Mouse (Mus musculus): ENCODE measurements at regions not wholly inside any gene's neighbourhood (a gene's known extent, or its start where the extent isn't known, plus 50 kb on each side); places are given as distances from the start of the nearest gene placed in this dataset.

GRCm38 (mm10) chr17:51683318-51683717, 149.8 kb downstream of the Satb1 start:
- Histone ChIP-seq H3K4me2 (replicated peaks; ENCODE audit: low read depth, low read length) (no peak overlapping the region), H3K4me3 (ENCODE audit: low read length) (no peak overlapping the region), H3K9ac (replicated peaks; ENCODE audit: low read length) (no peak overlapping the region), H3K36me3 (ENCODE audit: insufficient read depth, low read length) (no peaks in the 10 kb centered on the region), H3K4me1 (ENCODE audit: insufficient read depth, low read length) (no peaks in the 10 kb centered on the region), H3K27ac (ENCODE audit: low read length) (no peak overlapping the region), H3K9me3 (ENCODE audit: low read length) (no peaks in the 10 kb centered on the region), H3K27me3 (ENCODE audit: insufficient read depth, low read length) (no peaks in the 10 kb centered on the region)
- no peak for ATAC-seq (ENCODE audit: low FRiP score, low TSS enrichment)
- 92% methylated on average over 4 of the region's 4 CpGs for WGBS

GRCm38 (mm10) chr17:51682368-51682767, 150.7 kb downstream of the Satb1 start:
- Histone ChIP-seq H3K9ac (replicated peaks; ENCODE audit: low read length) (no peak overlapping the region), H3K36me3 (ENCODE audit: insufficient read depth, low read length) (no peaks in the 10 kb centered on the region), H3K27ac (ENCODE audit: low read length) (no peak overlapping the region), H3K4me1 (ENCODE audit: insufficient read depth, low read length) (no peaks in the 10 kb centered on the region), H3K9me3 (ENCODE audit: low read length) (no peaks in the 10 kb centered on the region), H3K4me3 (ENCODE audit: low read length) (no peak overlapping the region), H3K27me3 (ENCODE audit: insufficient read depth, low read length) (no peaks in the 10 kb centered on the region), H3K4me2 (replicated peaks; ENCODE audit: low read depth, low read length) (no peak overlapping the region)
- 89% methylated on average over 3 of the region's 3 CpGs for WGBS
- ATAC-seq (ENCODE audit: low FRiP score, low TSS enrichment), result no peak

- Histone ChIP-seq H3K9me3 (ENCODE audit: low read length) (no peaks in the 10 kb centered on the region), H3K4me1 (ENCODE audit: insufficient read depth, low read length) (no peaks in the 10 kb centered on the region), H3K9ac (replicated peaks; ENCODE audit: low read length) (no peak overlapping the region), H3K4me2 (replicated peaks; ENCODE audit: low read depth, low read length) (no peak overlapping the region), H3K27me3 (ENCODE audit: insufficient read depth, low read length) (no peaks in the 10 kb centered on the region), H3K36me3 (ENCODE audit: insufficient read depth, low read length) (no peaks in the 10 kb centered on the region), H3K4me3 (ENCODE audit: low read length) (no peak overlapping the region), H3K27ac (ENCODE audit: low read length) (no peak overlapping the region)
- no peak for ATAC-seq (ENCODE audit: low FRiP score, low TSS enrichment)
- WGBS, result 86% methylated on average over 8 of the region's 8 CpGs
Measured at GRCm38 (mm10) chr17:51677451-51677850, 155.6 kb downstream of the Satb1 start.

GRCm38 (mm10) chr17:51658408-51658807, 174.7 kb downstream of the Satb1 start:
- Histone ChIP-seq H3K27ac (ENCODE audit: low read length) (no peak overlapping the region), H3K4me3 (ENCODE audit: low read length) (no peak overlapping the region), H3K27me3 (ENCODE audit: insufficient read depth, low read length) (no peaks in the 10 kb centered on the region), H3K4me2 (replicated peaks; ENCODE audit: low read depth, low read length) (no peak overlapping the region), H3K36me3 (ENCODE audit: insufficient read depth, low read length) (no peaks in the 10 kb centered on the region), H3K9me3 (ENCODE audit: low read length) (no peaks in the 10 kb centered on the region), H3K9ac (replicated peaks; ENCODE audit: low read length) (no peak overlapping the region), H3K4me1 (ENCODE audit: insufficient read depth, low read length) (no peaks in the 10 kb centered on the region)
- ATAC-seq (ENCODE audit: low FRiP score, low TSS enrichment), result no peak
- WGBS, result 84% methylated on average over 4 of the region's 4 CpGs

GRCm38 (mm10) chr17:51653881-51654280, 179.2 kb downstream of the Satb1 start:
- Histone ChIP-seq H3K27ac (ENCODE audit: low read length) (no peak overlapping the region), H3K4me3 (ENCODE audit: low read length) (no peak overlapping the region), H3K36me3 (ENCODE audit: insufficient read depth, low read length) (no peaks in the 10 kb centered on the region), H3K9ac (replicated peaks; ENCODE audit: low read length) (no peak overlapping the region), H3K27me3 (ENCODE audit: insufficient read depth, low read length) (no peaks in the 10 kb centered on the region), H3K9me3 (ENCODE audit: low read length) (no peaks in the 10 kb centered on the region), H3K4me2 (replicated peaks; ENCODE audit: low read depth, low read length) (no peak overlapping the region), H3K4me1 (ENCODE audit: insufficient read depth, low read length) (no peaks in the 10 kb centered on the region)
- WGBS, result 77% methylated on average over 3 of the region's 3 CpGs
- ATAC-seq (ENCODE audit: low FRiP score, low TSS enrichment), result no peak

- 83% methylated on average over 2 of the region's 2 CpGs for WGBS
- H3K27ac ChIP-seq (ENCODE audit: low read length), result no peak overlapping the region
- H3K4me3 ChIP-seq (ENCODE audit: low read length), result no peak overlapping the region
- no peak overlapping the region for H3K4me2 ChIP-seq (replicated peaks; ENCODE audit: low read depth, low read length)
- H3K4me1 ChIP-seq (ENCODE audit: insufficient read depth, low read length), result no peaks in the 10 kb centered on the region
- H3K36me3 ChIP-seq (ENCODE audit: insufficient read depth, low read length), result no peaks in the 10 kb centered on the region
- ATAC-seq (ENCODE audit: low FRiP score, low TSS enrichment), result no peak
- H3K27me3 ChIP-seq (ENCODE audit: insufficient read depth, low read length), result no peaks in the 10 kb centered on the region
- no peaks in the 10 kb centered on the region for H3K9me3 ChIP-seq (ENCODE audit: low read length)
- no peak overlapping the region for H3K9ac ChIP-seq (replicated peaks; ENCODE audit: low read length)
Measured at GRCm38 (mm10) chr17:51651880-51652279, 181.2 kb downstream of the Satb1 start.

- Histone ChIP-seq H3K27ac (ENCODE audit: low read length) (no peak overlapping the region), H3K9ac (replicated peaks; ENCODE audit: low read length) (no peak overlapping the region), H3K9me3 (ENCODE audit: low read length) (no peaks in the 10 kb centered on the region), H3K36me3 (ENCODE audit: insufficient read depth, low read length) (no peaks in the 10 kb centered on the region), H3K4me1 (ENCODE audit: insufficient read depth, low read length) (no peaks in the 10 kb centered on the region), H3K27me3 (ENCODE audit: insufficient read depth, low read length) (no peaks in the 10 kb centered on the region), H3K4me2 (replicated peaks; ENCODE audit: low read depth, low read length) (no peak overlapping the region), H3K4me3 (ENCODE audit: low read length) (no peak overlapping the region)
- no peak for ATAC-seq (ENCODE audit: low FRiP score, low TSS enrichment)
- WGBS, result 80% methylated on average over 12 of the region's 12 CpGs
Measured at GRCm38 (mm10) chr17:51649213-51649815, 183.8 kb downstream of the Satb1 start.

GRCm38 (mm10) chr17:51646416-51646815, 186.7 kb downstream of the Satb1 start:
- Histone ChIP-seq H3K9me3 (ENCODE audit: low read length) (no peaks in the 10 kb centered on the region), H3K27ac (ENCODE audit: low read length) (no peak overlapping the region)
- WGBS, result 73% methylated on average over 2 of the region's 2 CpGs

GRCm38 (mm10) chr17:51645866-51646265, 187.2 kb downstream of the Satb1 start:
- Histone ChIP-seq H3K4me1 (ENCODE audit: insufficient read depth, low read length) (no peaks in the 10 kb centered on the region), H3K36me3 (ENCODE audit: insufficient read depth, low read length) (no peaks in the 10 kb centered on the region), H3K27me3 (ENCODE audit: insufficient read depth, low read length) (no peaks in the 10 kb centered on the region), H3K4me3 (ENCODE audit: low read length) (no peak overlapping the region), H3K4me2 (replicated peaks; ENCODE audit: low read depth, low read length) (no peak overlapping the region), H3K9me3 (ENCODE audit: low read length) (no peaks in the 10 kb centered on the region), H3K9ac (replicated peaks; ENCODE audit: low read length) (no peak overlapping the region), H3K27ac (ENCODE audit: low read length) (no peak overlapping the region)
- ATAC-seq (ENCODE audit: low FRiP score, low TSS enrichment), result no peak
- 29% methylated on average over 1 of the region's 1 CpGs for WGBS

More at GRCm38 (mm10) chr17:51646416-51646815, 186.7 kb downstream of the Satb1 start:
- Histone ChIP-seq H3K4me1 (ENCODE audit: insufficient read depth, low read length) (no peaks in the 10 kb centered on the region), H3K4me2 (replicated peaks; ENCODE audit: low read depth, low read length) (no peak overlapping the region), H3K36me3 (ENCODE audit: insufficient read depth, low read length) (no peaks in the 10 kb centered on the region), H3K9ac (replicated peaks; ENCODE audit: low read length) (no peak overlapping the region), H3K27me3 (ENCODE audit: insufficient read depth, low read length) (no peaks in the 10 kb centered on the region), H3K4me3 (ENCODE audit: low read length) (no peak overlapping the region)
- ATAC-seq (ENCODE audit: low FRiP score, low TSS enrichment), result no peak

- H3K4me3 ChIP-seq (ENCODE audit: low read length), result no peak overlapping the region
- H3K9me3 ChIP-seq (ENCODE audit: low read length), result no peaks in the 10 kb centered on the region
- H3K27me3 ChIP-seq (ENCODE audit: insufficient read depth, low read length), result no peaks in the 10 kb centered on the region
- ATAC-seq (ENCODE audit: low FRiP score, low TSS enrichment), result no peak
- no peak overlapping the region for H3K4me2 ChIP-seq (replicated peaks; ENCODE audit: low read depth, low read length)
- no peak overlapping the region for H3K9ac ChIP-seq (replicated peaks; ENCODE audit: low read length)
- H3K4me1 ChIP-seq (ENCODE audit: insufficient read depth, low read length), result no peaks in the 10 kb centered on the region
- 68% methylated on average over 2 of the region's 2 CpGs for WGBS
- no peaks in the 10 kb centered on the region for H3K36me3 ChIP-seq (ENCODE audit: insufficient read depth, low read length)
- H3K27ac ChIP-seq (ENCODE audit: low read length), result no peak overlapping the region
Measured at GRCm38 (mm10) chr17:51642682-51643081, 190.4 kb downstream of the Satb1 start.

All from kidney, embryonic 16.5 days (tissue).